Mouse (Mus musculus) fat pad, adult 2 months (tissue): Measurements from ENCODE around the gene Lix1l.

Experiments used
- DNase-seq: peaks from one replicate; pipeline ENCODE4 v3.0.0-alpha.2; 2011; ENCODE audit warnings: low read depth, low spot score; ENCODE audit errors: extremely low read depth

The Lix1l gene

GRCm38 (mm10) chr3:96671519-96671918 is 70.6 kb downstream of the Lix1l start:
- no peak for DNase-seq

GRCm38 (mm10) chr3:96673514-96673913 is 72.6 kb downstream of the Lix1l start:
- no peak for DNase-seq

GRCm38 (mm10) chr3:96674442-96674841 is 73.5 kb downstream of the Lix1l start:
- peak; percentile 28 for DNase-seq

GRCm38 (mm10) chr3:96675171-96675570 is 74.2 kb downstream of the Lix1l start:
- DNase-seq, result no peak

GRCm38 (mm10) chr3:96675690-96676089 is 74.7 kb downstream of the Lix1l start:
- no peak for DNase-seq
